Mouse (Mus musculus) left cerebral cortex, adult 2 months (tissue): ENCODE results near the gene Fsd2. TPM values are rescaled to one million over a fixed set of nuclear protein-coding genes. Genes with fewer than 3 reads are reported as not detected.

ENCODE experiments used
- DNase-seq, 2 experiments: peaks; one replicate each; pipeline ENCODE4 v3.0.0; 2021 to 2022; ENCODE audit warnings: low spot score in 2 of 2, mixed read lengths in 1 of 2; ENCODE audit errors: extremely low spot score in 1 of 2
- H3K27ac ChIP-seq: fragments of 200-600 bp; 2 replicates; pipeline ENCODE4 v1.8.1; 2022
- H3K4me3 ChIP-seq: fragments of 200-600 bp; 2 replicates; pipeline ENCODE4 v1.8.1; 2022
- CTCF ChIP-seq: fragments of 200-600 bp; IDR thresholded peaks from 2 replicates; pipeline ENCODE4 v1.8.1; 2022; ENCODE audit warnings: antibody characterized with exemption, mild to moderate bottlenecking, moderate library complexity
- intact Hi-C: fragments of 180-260 bp; cut with DNase I; formaldehyde crosslinking; loops from one replicate; pipeline ENCODE4 v1.15.1; 2025
- total RNA-seq, 2 experiments: library from RNA; stranded (reverse); gene quantifications; 2 replicates each; pipeline ENCODE4 v1.2.3; 2021

Fsd2 gene
- total RNA-seq, 2 experiments from 2014 or later = 0.25 to 0.26 TPM

- DNase-seq = no peak
- Histone ChIP-seq H3K27ac (no peak overlapping the region), H3K4me3 (no peak overlapping the region)
- intact Hi-C loops = no loop called here
- TF ChIP-seq CTCF = no peak
These were observed 30.3 kb downstream of the Fsd2 start for GRCm38 (mm10) chr7:81536478-81536877.

GRCm38 (mm10) chr7:81531462-81531861, 35.3 kb downstream of the Fsd2 start:
- intact Hi-C loops = no loop called here
- TF ChIP-seq CTCF = no peak
- H3K4me3 ChIP-seq = no peak overlapping the region
- DNase-seq = no peak
- H3K27ac ChIP-seq = no peak overlapping the region

- DNase-seq = no peak
- H3K4me3 ChIP-seq = no peak overlapping the region
- intact Hi-C loops = no loop called here
- no peak for TF ChIP-seq CTCF
- no peak overlapping the region for H3K27ac ChIP-seq
These were observed 37.8 kb downstream of the Fsd2 start for GRCm38 (mm10) chr7:81528918-81529317.

GRCm38 (mm10) chr7:81523663-81524017, 43.1 kb downstream of the Fsd2 start:
- Histone ChIP-seq H3K27ac (peak overlapping the region; percentile 60; the same call in 1 of the 2 replicates), H3K4me3 (peak overlapping the region; percentile 67)
- intact Hi-C loops = loop anchor here (2.0 to 5.0 kb wide), 2 partner anchors 47 to 181 kb away; partner anchors contain the start of gene Whamm
- no peak for TF ChIP-seq CTCF
- DNase-seq = no peak

GRCm38 (mm10) chr7:81523008-81523662, 43.6 kb downstream of the Fsd2 start:
- peak overlapping the region; percentile 88 for H3K27ac ChIP-seq
- peak overlapping the region; percentile 67 for H3K4me3 ChIP-seq
- peak; percentile 19 for TF ChIP-seq CTCF
- peak; percentile 88 to 90 for DNase-seq
- intact Hi-C loops = loop anchor here (2.0 to 5.0 kb wide), 2 partner anchors 48 to 181 kb away; partner anchors contain the start of gene Whamm

- peak; percentile 59 for TF ChIP-seq CTCF
- no peak overlapping the region for H3K4me3 ChIP-seq
- intact Hi-C loops = loop anchor here (2.0 kb wide), 1 partner anchor 62 kb away; the partner anchor contains the start of gene Cpeb1
- DNase-seq = no peak
- no peak overlapping the region for H3K27ac ChIP-seq
These were observed 50.4 kb downstream of the Fsd2 start for GRCm38 (mm10) chr7:81516154-81517030.

GRCm38 (mm10) chr7:81514906-81515590, 51.7 kb downstream of the Fsd2 start:
- no peak overlapping the region for H3K27ac ChIP-seq
- H3K4me3 ChIP-seq = no peak overlapping the region
- no peak for TF ChIP-seq CTCF
- no peak for DNase-seq
- intact Hi-C loops = no loop called here

- Histone ChIP-seq H3K4me3 (no peak overlapping the region), H3K27ac (no peak overlapping the region)
- intact Hi-C loops = no loop called here
- no peak for TF ChIP-seq CTCF
- DNase-seq = no peak
These were observed 65.7 kb downstream of the Fsd2 start for GRCm38 (mm10) chr7:81501050-81501449.

GRCm38 (mm10) chr7:81498181-81498580, 68.6 kb downstream of the Fsd2 start, which contains the start of gene BC048679:
Gene BC048679, minus strand, starts transcription at chr7:81498281.
- DNase-seq = no peak
- Histone ChIP-seq H3K4me3 (no peak within 1 kb of the TSS), H3K27ac (no peak within 1 kb of the TSS)
- intact Hi-C loops = no loop called here
- TF ChIP-seq CTCF = no peak

- no peak for TF ChIP-seq CTCF
- no peak for DNase-seq
- intact Hi-C loops = no loop called here
- no peak overlapping the region for H3K4me3 ChIP-seq
- H3K27ac ChIP-seq = no peak overlapping the region
These were observed 69.6 kb downstream of the Fsd2 start for GRCm38 (mm10) chr7:81497171-81497570.

- peak within 1 kb of the TSS; percentile 94 for H3K4me3 ChIP-seq
- peak within 1 kb of the TSS; percentile 97 for H3K27ac ChIP-seq
- peak; percentile 68 to 79 for DNase-seq
- intact Hi-C loops = no loop called here
- TF ChIP-seq CTCF = no peak
These were observed 73.3 kb downstream of the Fsd2 start, which contains the start of gene Ap3b2 for GRCm38 (mm10) chr7:81493331-81494021. Gene Ap3b2, minus strand, starts transcription at chr7:81493925.
